In the genomic region with DNA sequence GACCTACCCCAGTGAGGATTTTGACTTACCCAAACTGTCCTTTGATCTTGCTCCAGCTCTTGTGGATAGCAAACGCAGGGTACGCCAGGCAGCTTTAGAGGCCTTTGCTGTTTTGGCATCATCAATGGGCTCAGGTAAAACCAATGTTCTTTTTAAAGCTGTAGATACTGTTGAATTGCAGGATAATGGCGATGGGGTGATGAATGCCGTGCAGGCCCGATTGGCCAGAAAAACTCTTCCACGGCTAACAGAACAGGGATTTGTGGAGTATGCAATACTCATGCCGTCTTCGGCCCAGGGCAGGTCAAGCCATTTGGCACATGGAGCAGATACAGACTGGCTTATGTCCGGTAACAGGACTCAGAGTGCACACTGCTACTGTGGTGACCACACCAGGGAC, we compare ENCODE assay signal across 8 mouse cellular contexts. TPM values are rescaled to one million over a fixed set of nuclear protein-coding genes. Genes with fewer than 3 reads are reported as not detected.
DNase-seq lines count a peak whose midpoint lies in the region; ATAC-seq lines count a peak whose summit lies in the region.

No protein-coding gene starts in this region.

- H3K27ac ChIP-seq in heart, embryonic 12.5 days (ENCODE audit: poor library complexity, severe bottlenecking): no peak overlapping the region
- 0 out of 2 replicates have a peak overlapping the region, but pooled peaks have one; percentile 5 for H3K27ac ChIP-seq in macrophage

- peaks cover 37% of the 10 kb centered on the region for H3K4me1 ChIP-seq in heart, embryonic 12.5 days (replicated peaks)

- no peaks in the 10 kb centered on the region for H3K9me3 ChIP-seq in heart, embryonic 12.5 days (replicated peaks)

- H3K36me3 ChIP-seq in heart, embryonic 12.5 days: no peaks in the 10 kb centered on the region
- no peaks in the 10 kb centered on the region for H3K36me3 ChIP-seq in macrophage (ENCODE audit: inconsistent target)

- peak overlapping the region; percentile 89 for H3K4me3 ChIP-seq in heart, embryonic 12.5 days
- H3K4me3 ChIP-seq in macrophage (ENCODE audit: inconsistent target): peak overlapping the region; percentile 87

- H3K4me2 ChIP-seq in heart, embryonic 12.5 days: peak overlapping the region; percentile 97

- ATAC-seq in heart, embryonic 12.5 days (ENCODE audit: insufficient number of reproducible peaks, low FRiP score): no peak
- ATAC-seq in granulocyte monocyte progenitor cell, adult 5-6 weeks (replicated peaks; ENCODE audit: poor library complexity, severe bottlenecking): no peak

- H3K79me2 ChIP-seq in macrophage (ENCODE audit: inconsistent target): peaks cover 97% of the 10 kb centered on the region

- H3K9ac ChIP-seq in heart, embryonic 12.5 days: peak overlapping the region; percentile 89

- H3K27me3 ChIP-seq in heart, embryonic 12.5 days (replicated peaks): no peaks in the 10 kb centered on the region

- 1% methylated on average over 9 of the region's 9 CpGs for WGBS in heart, embryonic 12.5 days
- WGBS in macrophage (ENCODE audit: missing documents): 2% methylated on average over 9 of the region's 9 CpGs

- DNase-seq in retina, embryonic 14.5 days (ENCODE audit: low spot score): peak; percentile 6
- no peak for DNase-seq in retina, postnatal 1 day
- DNase-seq in cerebellum, adult 9-10 months: peak; percentile 27
- peak; percentile 30 for DNase-seq in kidney, postnatal 10 days
- DNase-seq in layer of hippocampus, adult 9-10 months (ENCODE audit: low spot score): no peak

RNA-seq across cellular contexts. Expression of a gene that starts 1.9 kb away (rescaled TPM):
- polyA plus RNA-seq in heart, embryonic 12.5 days (2016; fragmentation: Nextera tagmentation; extraction: Ambion mirVana): 19.5 and 22.1 TPM in 2 replicates
- total RNA-seq in macrophage (2018; cell fraction: chromatin; rRNA removed): 100 to 1,000 TPM in 14 of 26 experiments, 10 to 100 TPM in 12; 51.7 to 146 (median 106) TPM
- 10 to 100 TPM; 11.1 to 24.8 (median 16.1) TPM for total RNA-seq in macrophage (2018; cell fraction: cytosol; rRNA removed)
- 100 to 1,000 TPM in 1 of 26 experiments, 10 to 100 TPM in 25; 24.9 to 102 (median 58.2) TPM for total RNA-seq in macrophage (2018; cell fraction: nucleus; rRNA removed)
- polyA plus RNA-seq in macrophage (2018): 12.3 to 16.6 TPM (median 15.6 TPM) in 3 replicates
- total RNA-seq in granulocyte monocyte progenitor cell, adult 5-6 weeks (2014; fragmentation: Nextera tagmentation): 24.3 and 29.4 TPM in 2 replicates
- total RNA-seq in granulocyte monocyte progenitor cell, adult 5-6 weeks (2017): 29.2 and 64.3 TPM in 2 replicates

RNA-seq across cellular contexts. Expression of a gene that starts 2.1 kb away (rescaled TPM):
- 11.3 and 11.4 TPM in 2 replicates for polyA plus RNA-seq in heart, embryonic 12.5 days (2016; fragmentation: Nextera tagmentation; extraction: Ambion mirVana)
- 10 to 100 TPM; 13.0 to 52.9 (median 31.3) TPM for total RNA-seq in macrophage (2018; cell fraction: chromatin; rRNA removed)
- total RNA-seq in macrophage (2018; cell fraction: cytosol; rRNA removed): 10 to 100 TPM; 10.4 to 21.0 (median 15.3) TPM
- total RNA-seq in macrophage (2018; cell fraction: nucleus; rRNA removed): 10 to 100 TPM; 16.3 to 65.9 (median 32.3) TPM
- 8.7 to 11.9 TPM (median 8.8 TPM) in 3 replicates for polyA plus RNA-seq in macrophage (2018)
- total RNA-seq in granulocyte monocyte progenitor cell, adult 5-6 weeks (2014; fragmentation: Nextera tagmentation): 7.1 and 9.4 TPM in 2 replicates
- total RNA-seq in granulocyte monocyte progenitor cell, adult 5-6 weeks (2017): 9.0 and 10.0 TPM in 2 replicates

RNA-seq across cellular contexts. Expression of a gene that starts 49.8 kb away (rescaled TPM):
- polyA plus RNA-seq in heart, embryonic 12.5 days (2016; fragmentation: Nextera tagmentation; extraction: Ambion mirVana): 2.2 and 2.6 TPM in 2 replicates
- 1 to 10 TPM in 19 of 26 experiments, under 1 TPM in 1, not detected in 6; 0.59 to 6.6 (median 2.6) TPM for total RNA-seq in macrophage (2018; cell fraction: chromatin; rRNA removed)
- total RNA-seq in macrophage (2018; cell fraction: cytosol; rRNA removed): 1 to 10 TPM in 13 of 26 experiments, under 1 TPM in 13; 0.17 to 2.8 (median 1.1) TPM
- 1 to 10 TPM in 22 of 26 experiments, under 1 TPM in 1, not detected in 3; 0.83 to 5.9 (median 2.2) TPM for total RNA-seq in macrophage (2018; cell fraction: nucleus; rRNA removed)
- 1.1 to 1.8 TPM (median 1.5 TPM) in 3 replicates for polyA plus RNA-seq in macrophage (2018)
- total RNA-seq in granulocyte monocyte progenitor cell, adult 5-6 weeks (2014; fragmentation: Nextera tagmentation): not detected in 2 replicates
- total RNA-seq in granulocyte monocyte progenitor cell, adult 5-6 weeks (2017): 0.73 and 3.9 TPM in 2 replicates

Comparison
In these comparisons a context has a peak if more than half of its experiments do, and no peak if none do; other contexts are left out.
1. DNase-seq: peak in retina, embryonic 14.5 days (single experiment), cerebellum, adult 9-10 months (single experiment) and kidney, postnatal 10 days (single experiment); none in retina, postnatal 1 day (single experiment) and layer of hippocampus, adult 9-10 months (single experiment).